Mouse (Mus musculus) Patski (cell line): ENCODE results near the gene Hdac5. TPM values are rescaled to one million over a fixed set of nuclear protein-coding genes. Genes with fewer than 3 reads are reported as not detected.

Source experiments
- ATAC-seq: fragments of 100-300 bp; one replicate; pipeline ENCODE4 v1.8.0; 2021
- CTCF ChIA-PET: fragments of 350-600 bp; sonication (Branson Sonifier 250); formaldehyde crosslinking; loops from one replicate; lab custom pipeline; 2022; ENCODE audit warnings: inconsistent platforms; lab: Charles Lee
- POLR2A ChIA-PET: fragments of 350-600 bp; sonication (Branson Sonifier 250); formaldehyde crosslinking; loops from one replicate; lab custom pipeline; 2022; ENCODE audit warnings: antibody characterized with exemption, inconsistent platforms; lab: Charles Lee
- DNase-seq: peaks from one replicate; pipeline ENCODE4 v3.0.0-alpha.2; 2011; ENCODE audit warnings: low read depth, low spot score
- H3K27me3 ChIP-seq: fragments of 371-371 bp; one replicate; pipeline ENCODE4 v1.5.1; 2021
- CTCF ChIP-seq: fragments of 100-300 bp; IDR thresholded peaks from one replicate; pipeline ENCODE4 v1.5.1; 2021
- in situ Hi-C: fragments of 300-500 bp; cut with MboI; formaldehyde crosslinking; loops from 3 replicates; pipeline ENCODE4 v1.11.1; 2018; ENCODE audit warnings: low pct_unique_long_range_greater_than_20kb, mixed read lengths
- polyA plus RNA-seq: library from polyadenylated mRNA; unstranded; gene quantifications from one replicate; pipeline ENCODE4 v1.2.3, GENCODE M21; 2021

Gene Hdac5
- polyA plus RNA-seq, 1 experiment from 2014 or later = 63.8 TPM

DNA sequence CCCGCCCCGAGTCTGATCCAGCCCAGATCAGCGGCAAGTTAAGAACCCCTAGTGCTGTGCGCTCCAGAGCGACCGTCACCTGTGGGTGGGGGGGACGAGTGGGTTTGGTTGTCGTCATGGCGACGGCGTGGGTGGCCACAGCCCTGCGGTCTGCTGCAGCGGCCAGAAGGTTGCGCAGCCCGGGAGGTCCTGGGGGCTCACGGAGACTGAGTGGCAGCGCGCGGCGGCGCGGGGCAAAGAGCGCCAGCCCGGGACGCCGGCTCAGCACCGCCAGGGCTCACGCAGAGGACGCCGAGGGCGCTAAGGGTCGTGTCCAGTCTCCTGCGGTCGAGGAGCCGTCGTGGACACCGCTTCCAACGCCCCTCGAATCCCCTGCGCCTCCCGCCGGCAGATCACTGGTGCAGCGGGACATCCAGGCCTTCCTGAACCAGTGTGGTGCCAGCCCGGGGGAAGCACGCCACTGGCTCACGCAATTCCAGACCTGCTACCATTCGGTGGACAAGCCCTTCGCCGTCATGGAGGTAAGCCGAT lies 84.4 kb downstream of the Hdac5 start, which contains the start of gene Nags:
TSS of gene Nags (plus strand) at position 43 of the 531 bp plus-strand sequence.
- no peaks in the 10 kb centered on the region for H3K27me3 ChIP-seq

GRCm38 (mm10) chr11:102144957-102145470 lies 85.0 kb downstream of the Hdac5 start:
- in situ Hi-C loops = no loop called here
- DNase-seq (no peak), ATAC-seq (no peak)
- POLR2A ChIA-PET = no interaction called here
- no peaks in the 10 kb centered on the region for H3K27me3 ChIP-seq
- CTCF ChIA-PET = no interaction called here
- TF ChIP-seq CTCF = no peak

More for the DNA sequence above, 84.4 kb downstream of the Hdac5 start, which contains the start of gene Nags:
- ATAC-seq (no peak), DNase-seq (no peak)
- POLR2A ChIA-PET = no interaction called here
- no peak for TF ChIP-seq CTCF
- in situ Hi-C loops = no loop called here
- CTCF ChIA-PET = no interaction called here

Other genes starting within 250 kb of the Hdac5 start
- gene Cfap97d1, start 245.9 kb downstream of the Hdac5 start, polyA plus RNA-seq = not detected
- gene Dusp3, start 243.2 kb downstream of the Hdac5 start, polyA plus RNA-seq = 95.7 TPM
- 5.2 TPM for gene Mpp3, start 201.7 kb downstream of the Hdac5 start, polyA plus RNA-seq
- not detected for gene Cd300lg, start 188.7 kb downstream of the Hdac5 start, polyA plus RNA-seq
- 16.9 TPM for gene Mpp2, start 141.7 kb downstream of the Hdac5 start, polyA plus RNA-seq
- gene Ppy, start 128.8 kb downstream of the Hdac5 start, polyA plus RNA-seq = not detected
- gene Pyy, start 122.3 kb downstream of the Hdac5 start, polyA plus RNA-seq = not detected
- gene Nags, start 84.7 kb downstream of the Hdac5 start, polyA plus RNA-seq = not detected
- 30.3 TPM for gene Tmem101, start 73.8 kb downstream of the Hdac5 start, polyA plus RNA-seq
- gene Lsm12, start 44.9 kb downstream of the Hdac5 start, polyA plus RNA-seq = 45.0 TPM
- 110 TPM for gene G6pc3, start 40.5 kb downstream of the Hdac5 start, polyA plus RNA-seq
- gene BC030867, start 18.7 kb upstream of the Hdac5 start, polyA plus RNA-seq = 6.8 TPM
- gene Asb16, start 38.6 kb upstream of the Hdac5 start, polyA plus RNA-seq = 0.28 TPM
- 60.5 TPM for gene Tmub2, start 54.8 kb upstream of the Hdac5 start, polyA plus RNA-seq
- 53.4 TPM for gene Atxn7l3, start 66.5 kb upstream of the Hdac5 start, polyA plus RNA-seq
- gene Ubtf, start 89.6 kb upstream of the Hdac5 start, polyA plus RNA-seq = 101 TPM
- gene Slc4a1, start 136.0 kb upstream of the Hdac5 start, polyA plus RNA-seq = not detected
- gene Rundc3a, start 163.2 kb upstream of the Hdac5 start, polyA plus RNA-seq = 12.1 TPM
- gene Slc25a39, start 177.8 kb upstream of the Hdac5 start, polyA plus RNA-seq = 388 TPM
- gene Grn, start 200.1 kb upstream of the Hdac5 start, polyA plus RNA-seq = 491 TPM
- 13.1 TPM for gene Fam171a2, start 217.5 kb upstream of the Hdac5 start, polyA plus RNA-seq
- gene Itga2b, start 240.0 kb upstream of the Hdac5 start, polyA plus RNA-seq = 1.9 TPM